Mouse (Mus musculus) left cerebral cortex, adult 11 months (tissue): ENCODE data around the gene Uqcr11.

Experiments used
- DNase-seq: peaks from one replicate; pipeline ENCODE4 v3.0.0; 2022; ENCODE audit warnings: low spot score

The Uqcr11 gene

DNA sequence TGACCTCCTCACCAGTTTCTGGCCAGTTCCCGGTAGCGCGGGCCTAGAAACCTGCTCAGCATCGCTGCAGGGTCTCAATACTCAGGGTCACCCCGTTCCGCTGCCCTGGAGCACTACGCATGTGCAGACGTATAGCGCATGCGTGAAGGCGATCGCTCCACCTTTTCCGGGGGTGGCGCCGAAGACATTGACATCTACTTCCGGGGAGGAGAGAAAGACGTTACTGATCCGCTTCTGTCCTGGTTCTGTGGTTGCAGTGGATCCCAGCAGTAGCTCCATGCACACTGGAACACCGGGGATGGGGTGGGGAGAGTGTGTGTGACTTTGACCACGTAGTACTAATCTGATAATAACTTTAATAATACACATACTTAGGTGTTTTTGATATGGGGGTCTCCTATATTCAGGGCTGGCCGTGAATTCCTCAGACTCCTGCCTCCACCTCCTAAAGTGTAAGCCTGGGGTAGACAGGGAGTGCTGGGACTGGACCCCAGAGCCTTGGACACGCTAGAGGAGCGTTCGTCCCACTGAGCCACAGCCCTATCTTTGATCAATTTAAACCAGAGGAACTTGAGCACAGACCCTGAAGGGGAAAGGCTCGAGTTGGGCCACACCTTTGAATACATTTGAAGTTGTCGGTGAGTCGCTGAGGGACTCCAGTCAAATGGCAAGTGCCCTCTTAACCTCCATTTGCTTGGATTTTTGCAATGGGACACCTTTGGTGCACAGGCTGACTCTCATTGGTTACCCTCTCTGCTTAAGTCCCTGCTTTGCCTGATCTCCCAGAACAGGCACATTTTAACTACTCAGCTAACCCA is at the start of gene Uqcr11:
Gene Uqcr11, minus strand, starts transcription at position 147 of the 818 bp plus-strand sequence.
- DNase-seq, result peak; percentile 89

DNA sequence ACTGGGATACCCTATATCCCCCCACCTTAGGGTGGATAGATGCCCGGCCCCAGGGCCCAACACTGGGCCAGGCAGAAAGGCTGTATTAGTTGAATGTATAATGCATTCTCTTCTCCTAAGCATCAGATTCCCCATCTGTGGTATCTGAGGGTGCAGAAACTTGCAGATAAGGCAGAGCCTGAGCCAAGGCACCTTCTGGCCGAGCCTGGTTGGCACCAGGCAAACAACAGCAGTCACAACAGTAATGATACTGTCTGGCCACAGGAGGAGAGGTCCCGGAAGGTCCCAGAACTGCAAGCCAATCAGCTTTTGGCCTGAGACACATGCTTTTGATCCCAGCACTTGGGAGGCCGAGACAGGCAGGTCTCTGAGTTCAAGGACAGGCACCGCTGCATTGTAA is 49.1 kb upstream of the Uqcr11 start:
- no peak for DNase-seq

DNA sequence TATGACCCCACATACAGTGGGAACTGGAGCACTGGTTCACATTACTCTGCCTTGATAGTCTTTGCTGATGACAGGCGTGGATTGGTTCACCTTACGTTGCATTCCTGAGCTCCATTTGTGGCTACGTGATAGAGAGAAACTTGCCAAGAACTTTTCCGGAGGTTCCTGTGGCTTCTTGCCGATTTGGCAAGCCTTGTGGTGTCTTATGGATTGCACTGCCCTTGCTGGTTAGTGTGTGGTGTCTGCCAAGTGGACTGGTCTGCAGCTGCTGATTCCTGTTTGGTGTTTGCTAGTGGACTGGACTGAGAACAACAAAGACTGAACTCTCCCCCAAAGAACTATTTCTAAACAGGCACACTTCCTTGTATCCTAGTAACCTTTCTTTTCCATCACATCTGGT is 48.2 kb upstream of the Uqcr11 start:
- DNase-seq, result no peak

DNA sequence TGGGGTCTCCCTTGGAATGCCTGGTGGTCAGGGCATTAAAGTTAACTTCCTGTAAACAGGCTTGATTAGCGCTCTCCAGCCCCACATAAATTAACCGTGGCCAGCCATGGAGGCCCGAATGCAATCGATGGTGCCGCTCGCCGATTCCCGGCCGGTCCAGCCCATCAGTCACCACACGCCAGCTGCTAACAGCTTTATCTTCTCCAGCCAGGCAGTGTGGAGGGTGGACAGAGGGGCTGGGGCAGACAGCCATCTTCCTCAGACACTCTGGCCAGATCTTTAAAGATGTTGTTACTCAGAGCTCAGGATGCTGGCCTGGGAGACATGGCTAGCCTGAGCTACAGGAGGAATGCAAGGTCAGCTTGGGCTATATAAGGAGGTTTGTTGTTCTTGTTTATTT is 47.0 kb upstream of the Uqcr11 start:
- no peak for DNase-seq

DNA sequence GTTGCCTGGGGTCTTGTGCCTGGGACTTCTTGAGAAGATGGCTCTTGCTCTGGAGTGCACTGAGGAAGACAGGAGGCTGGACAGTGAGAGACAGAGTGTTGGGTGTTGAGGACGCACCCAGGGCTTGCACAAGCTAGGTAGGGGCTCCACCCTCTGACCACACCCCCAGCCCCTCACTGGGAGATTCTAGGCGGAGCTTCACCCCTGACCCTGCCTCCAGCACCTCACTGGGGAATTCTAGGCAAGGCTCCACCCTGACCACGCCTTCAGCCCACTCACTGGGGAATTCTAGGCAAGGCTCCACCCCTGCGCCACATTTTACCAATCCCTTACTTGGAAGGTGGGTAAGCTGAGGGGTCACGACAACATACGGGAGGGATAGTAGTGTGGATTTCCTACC is 44.0 kb upstream of the Uqcr11 start:
- DNase-seq, result no peak

DNA sequence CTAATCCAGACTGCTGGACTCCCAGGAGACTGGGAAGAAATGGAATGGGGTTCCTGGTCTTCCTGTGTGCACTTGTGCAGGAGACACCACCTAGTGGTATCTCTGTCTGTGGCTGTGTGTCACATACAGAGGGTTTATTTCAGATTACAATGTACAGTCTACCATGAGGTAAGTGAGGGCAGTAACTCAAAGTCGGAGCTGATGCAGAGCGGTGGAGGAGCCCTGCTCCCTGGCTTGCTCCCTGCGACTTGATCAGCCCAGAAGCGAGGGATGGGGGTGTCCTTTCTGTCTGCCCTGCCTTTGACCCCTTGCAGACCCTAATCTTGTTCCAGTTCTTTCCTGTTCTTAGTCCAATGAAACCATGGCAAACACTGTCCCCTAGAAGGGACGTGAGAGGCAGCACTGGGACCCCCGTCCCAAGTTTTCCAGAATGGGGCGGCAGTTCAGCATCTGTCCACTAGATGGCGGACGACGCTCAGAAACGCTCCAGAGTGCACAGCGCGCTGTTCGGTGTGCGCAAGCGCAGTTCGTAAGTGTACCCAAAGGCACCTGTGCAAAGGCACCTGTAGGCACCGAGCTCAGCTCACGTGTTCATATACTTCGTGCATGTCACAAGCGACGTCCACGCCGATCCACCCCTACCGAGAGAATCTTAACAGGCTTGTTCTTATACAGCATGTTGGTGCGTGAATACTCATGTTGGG is 39.4 kb upstream of the Uqcr11 start:
- DNase-seq, result peak; percentile 62

DNA sequence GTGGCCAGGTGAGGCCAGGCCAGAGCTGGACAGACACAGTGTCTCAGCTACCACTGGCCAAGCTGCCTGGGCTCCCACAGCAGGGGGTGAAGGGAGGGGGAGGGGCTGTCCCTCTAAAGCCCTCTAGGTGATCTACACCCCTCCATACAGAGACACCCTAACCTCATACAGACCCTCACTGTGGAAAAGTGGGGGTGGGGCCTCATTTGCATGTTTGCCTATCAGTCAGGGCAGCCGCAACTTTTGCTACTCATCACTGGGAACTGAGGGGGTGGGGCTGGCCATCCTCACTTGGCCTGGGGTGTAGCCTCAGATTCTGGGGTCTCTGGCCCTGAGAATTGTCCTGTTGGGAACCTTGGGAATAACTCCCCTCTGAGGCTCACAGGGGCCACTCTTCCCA is 38.4 kb upstream of the Uqcr11 start:
- no peak for DNase-seq

DNA sequence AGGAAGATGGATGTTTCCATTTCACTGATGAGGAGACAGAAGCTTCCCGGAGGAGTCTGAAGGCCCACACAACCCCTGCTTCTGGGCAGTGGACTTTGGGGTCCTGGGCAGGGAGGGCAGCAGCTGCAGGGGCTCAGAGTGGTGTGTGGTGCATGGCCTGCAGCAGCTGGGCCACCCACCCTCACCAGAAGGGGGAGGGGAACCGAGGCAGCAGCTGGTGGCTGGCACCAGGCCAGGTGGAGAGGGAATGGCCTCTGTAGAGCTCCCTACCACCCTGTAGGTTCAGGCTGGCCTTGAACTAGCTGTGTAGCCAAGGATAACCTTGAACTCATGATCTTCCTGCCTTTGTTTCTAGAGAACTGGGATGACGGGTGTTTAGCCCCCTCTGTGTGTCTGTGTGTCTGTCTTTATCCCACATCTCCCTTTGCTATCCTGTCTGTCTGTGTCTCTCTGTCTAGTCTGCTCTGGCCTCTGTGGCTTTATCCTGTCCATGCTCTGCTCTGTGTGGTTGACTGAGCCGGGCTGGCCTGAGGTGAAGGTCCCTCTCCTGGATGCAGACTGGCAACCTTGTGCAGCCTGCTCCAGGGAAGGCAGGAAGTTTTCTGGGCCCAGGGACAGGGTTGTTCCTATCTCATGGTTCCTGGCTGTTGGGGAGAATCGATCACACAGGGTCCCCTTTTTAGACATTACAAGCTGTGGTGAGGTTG is 37.9 kb upstream of the Uqcr11 start:
- no peak for DNase-seq

DNA sequence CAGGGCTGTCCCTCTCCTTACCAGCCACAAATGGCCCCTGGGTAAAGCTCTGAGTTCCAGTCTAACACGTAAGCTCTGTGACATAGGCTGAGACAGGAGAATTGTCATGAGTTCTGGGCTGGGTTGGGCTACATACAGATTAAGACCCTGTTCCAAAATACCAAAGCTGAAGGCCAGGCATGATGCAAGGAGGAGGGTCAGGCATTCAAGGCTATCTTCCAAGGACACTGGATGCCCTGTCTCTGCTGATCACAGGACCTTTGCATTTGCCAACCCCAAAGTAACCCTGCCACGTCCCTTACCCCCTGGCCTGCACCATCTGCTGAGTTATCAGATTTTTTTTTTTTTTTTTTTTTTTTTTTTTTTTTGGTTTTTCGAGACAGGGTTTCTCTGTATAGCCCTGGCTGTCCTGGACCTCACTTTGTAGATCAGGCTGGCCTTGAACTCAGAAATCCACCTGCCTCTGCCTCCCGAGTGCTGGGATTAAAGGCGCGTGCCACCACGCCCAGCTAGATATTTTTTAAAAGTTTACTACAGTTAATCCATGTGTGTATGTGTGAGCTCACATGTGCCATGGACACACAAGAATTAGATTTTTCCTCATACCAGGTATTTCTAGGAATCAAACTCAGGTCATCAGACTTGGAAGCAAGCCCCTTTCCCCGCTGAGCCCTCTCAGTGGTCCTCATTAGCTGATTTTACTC is 37.1 kb upstream of the Uqcr11 start:
- no peak for DNase-seq

DNA sequence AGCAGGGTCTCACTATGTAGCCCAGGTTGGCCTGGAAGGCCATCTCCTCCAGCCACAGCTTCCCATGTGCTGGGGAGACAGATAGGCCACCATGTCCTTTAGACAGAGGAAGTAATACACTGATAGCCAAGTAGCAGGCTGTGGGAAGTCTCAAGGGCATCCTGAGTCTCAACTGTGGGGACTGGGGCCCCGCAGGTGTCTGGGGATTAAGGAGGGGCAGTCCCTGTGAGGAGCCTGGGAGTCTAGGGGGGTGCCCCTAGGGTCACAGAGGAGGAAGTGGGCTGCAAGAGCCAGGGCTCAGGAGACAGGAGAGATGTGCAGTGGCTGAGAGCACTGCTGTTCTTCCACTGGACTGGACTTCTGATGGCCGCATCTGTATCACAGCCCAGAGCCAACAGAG is 36.4 kb upstream of the Uqcr11 start:
- DNase-seq, result no peak

DNA sequence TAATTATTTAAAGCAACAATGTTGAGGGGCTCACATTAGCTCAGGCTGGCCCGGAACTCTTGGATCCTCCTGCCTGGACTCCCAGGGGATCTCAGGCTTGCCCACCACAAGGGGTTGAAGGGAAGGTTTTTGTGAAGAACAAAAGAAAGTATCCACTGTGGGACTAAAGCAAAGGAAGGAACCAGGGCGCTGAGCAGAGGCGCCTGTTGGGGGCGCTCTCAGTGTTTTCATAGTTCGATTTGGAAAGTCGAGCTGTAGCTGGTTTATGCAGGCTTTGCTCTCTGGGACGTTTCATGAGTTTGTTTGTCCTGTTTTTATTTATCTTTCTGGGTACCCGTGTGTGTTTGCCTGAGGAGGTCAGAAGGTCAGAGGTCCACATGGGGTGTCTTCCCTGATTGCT is 35.0 kb upstream of the Uqcr11 start:
- no peak for DNase-seq

DNA sequence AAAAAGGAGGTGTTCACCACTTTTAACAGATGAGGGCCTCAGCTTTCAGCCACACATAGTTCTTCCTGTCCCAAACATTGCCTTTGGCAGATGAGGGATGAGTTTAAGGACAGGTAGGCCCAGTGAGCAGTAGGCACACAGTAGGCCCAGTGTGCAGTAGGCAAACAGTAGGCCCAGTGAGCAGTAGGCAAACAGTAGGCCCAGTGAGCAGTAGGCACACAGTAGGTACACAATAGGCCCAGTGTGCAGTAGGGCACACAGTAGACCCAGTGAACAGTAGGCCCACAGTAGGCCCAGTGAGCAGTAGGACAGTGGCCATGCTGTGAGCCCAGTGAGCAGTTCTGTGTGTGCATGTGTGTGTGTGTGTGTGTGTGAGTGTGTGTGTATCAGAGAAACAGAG is 33.4 kb upstream of the Uqcr11 start:
- no peak for DNase-seq

DNA sequence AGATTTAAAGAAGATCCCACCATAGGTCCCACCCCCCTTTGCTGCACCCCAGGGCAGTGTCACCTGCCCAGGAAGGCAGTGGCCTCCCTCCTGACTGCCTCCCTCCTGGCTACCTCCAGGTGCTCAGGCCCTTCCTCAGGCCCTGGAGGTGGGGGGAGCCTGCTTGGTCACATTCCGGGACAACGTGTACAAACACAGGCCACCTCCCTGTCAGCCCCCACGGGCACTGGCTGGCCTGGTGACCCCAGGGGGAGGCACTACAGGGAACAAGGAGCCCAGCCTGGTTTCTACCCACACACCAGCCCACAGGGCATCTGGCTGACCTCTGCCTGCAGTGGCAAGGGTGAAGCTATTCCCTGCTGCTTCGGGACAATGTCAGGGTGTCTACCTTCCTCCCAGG is 31.3 kb upstream of the Uqcr11 start:
- DNase-seq, result no peak

DNA sequence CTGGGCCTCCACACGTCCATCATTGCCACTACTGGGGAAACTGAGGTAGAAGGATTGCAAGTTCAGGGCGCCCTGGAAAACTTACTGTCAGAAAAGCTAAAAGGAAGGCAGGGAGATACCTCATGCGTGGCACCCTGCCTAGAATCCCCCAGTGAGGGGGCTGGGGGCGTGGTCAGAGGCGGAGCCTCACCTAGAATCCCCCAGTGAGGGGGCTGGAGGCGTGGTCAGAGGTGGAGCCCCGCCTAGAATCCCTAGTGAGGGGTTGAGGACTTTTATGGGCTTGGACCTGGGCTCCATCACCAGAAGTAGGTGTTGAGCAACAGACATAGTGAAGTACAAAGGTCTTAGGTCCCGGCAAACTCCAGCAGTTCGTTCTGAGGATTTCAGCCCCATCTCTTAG is 29.6 kb upstream of the Uqcr11 start:
- DNase-seq, result no peak

DNA sequence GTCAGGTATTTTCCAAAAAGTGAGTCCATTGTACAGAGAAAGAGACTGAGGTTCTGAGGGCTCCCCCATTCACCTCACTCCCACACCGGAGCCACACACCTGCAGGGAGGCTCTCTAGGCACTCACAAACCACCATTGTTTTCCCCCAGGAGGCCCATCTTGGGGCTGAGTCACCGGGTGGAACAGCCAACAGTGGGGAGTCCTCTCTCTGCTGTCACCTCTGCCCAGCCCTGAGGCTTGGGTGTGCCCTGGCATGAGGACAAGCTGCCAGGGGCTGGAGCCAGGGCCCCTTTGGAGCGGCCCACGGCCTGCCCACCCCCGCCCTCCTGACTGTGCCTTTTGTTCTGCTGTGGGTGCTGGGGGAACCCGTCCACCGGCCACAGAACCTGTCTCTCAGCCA is 29.1 kb upstream of the Uqcr11 start:
- DNase-seq, result no peak

DNA sequence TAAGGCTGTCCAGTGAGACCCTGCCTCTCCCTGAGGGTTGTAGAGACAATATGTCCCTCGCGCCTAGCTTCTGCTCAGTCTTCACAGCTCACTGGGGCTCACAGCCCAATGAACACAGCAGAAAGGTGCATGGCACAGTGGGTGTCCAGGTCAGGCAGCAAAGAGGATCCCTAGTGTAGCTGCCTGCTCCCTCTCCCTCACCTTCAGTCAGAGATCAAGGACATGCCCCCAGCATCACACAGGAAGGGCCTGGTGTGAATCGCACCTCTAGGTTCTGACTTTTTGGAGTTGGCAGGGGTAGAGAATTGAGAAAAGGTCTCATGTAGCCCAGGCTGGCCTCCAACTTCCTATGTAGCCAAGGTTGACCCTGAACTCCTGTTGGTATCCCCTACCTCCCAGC is 28.2 kb upstream of the Uqcr11 start:
- DNase-seq, result no peak

DNA sequence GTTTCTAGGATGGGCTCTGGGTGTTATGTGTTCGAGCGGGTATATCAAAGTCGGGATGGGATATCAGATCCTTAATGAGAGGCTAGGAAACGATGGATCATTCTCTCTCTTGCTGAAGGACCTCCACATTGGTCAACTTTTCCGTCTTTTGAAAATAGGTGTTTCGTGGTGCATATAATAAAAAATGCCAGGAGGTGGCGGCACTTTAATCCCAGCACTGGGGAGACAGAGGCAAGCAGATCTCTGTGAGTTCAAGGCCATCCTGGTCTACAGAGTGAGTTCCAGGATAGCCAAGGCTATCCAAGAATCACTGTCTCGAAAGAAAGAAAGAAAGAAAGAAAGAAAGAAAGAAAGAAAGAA is 27.6 kb upstream of the Uqcr11 start:
- DNase-seq, result no peak

DNA sequence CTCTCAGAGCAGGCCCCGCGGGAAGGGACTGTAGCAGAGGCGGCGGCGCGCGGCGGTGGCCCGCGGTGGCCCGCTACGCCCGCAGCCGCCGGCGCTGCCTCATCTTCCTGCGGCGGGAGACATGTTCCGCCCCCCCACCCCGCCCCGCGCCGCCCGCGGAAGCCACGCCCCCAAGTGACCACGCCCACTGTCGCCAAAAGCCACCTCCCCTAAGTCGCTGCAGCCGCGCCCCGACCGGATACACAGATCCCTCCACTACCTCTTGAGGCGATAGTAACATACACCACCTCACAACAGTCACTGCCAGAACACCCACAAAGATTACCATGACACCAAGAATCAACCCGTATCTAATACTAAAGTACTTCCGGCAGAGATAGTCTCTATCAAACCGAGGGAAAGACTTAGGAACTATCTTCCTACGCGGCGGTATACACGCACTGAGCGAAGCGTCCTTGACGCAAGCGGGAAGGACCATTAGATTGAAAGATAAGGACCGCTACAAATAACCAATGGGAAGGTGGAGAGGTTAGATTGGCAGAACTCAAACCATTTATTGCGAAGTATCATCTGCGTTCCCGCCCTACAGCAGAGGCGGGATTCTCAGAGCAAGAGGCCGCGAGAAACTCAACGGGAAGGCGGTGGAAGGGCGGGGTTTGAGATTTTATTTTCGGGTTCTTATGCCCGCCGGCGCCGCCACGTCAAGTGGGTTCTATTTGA is 27.0 kb upstream of the Uqcr11 start, which contains the start of gene Tcf3:
Gene Tcf3, minus strand, starts transcription at position 135 of the 720 bp plus-strand sequence.
- peak; percentile 97 for DNase-seq

DNA sequence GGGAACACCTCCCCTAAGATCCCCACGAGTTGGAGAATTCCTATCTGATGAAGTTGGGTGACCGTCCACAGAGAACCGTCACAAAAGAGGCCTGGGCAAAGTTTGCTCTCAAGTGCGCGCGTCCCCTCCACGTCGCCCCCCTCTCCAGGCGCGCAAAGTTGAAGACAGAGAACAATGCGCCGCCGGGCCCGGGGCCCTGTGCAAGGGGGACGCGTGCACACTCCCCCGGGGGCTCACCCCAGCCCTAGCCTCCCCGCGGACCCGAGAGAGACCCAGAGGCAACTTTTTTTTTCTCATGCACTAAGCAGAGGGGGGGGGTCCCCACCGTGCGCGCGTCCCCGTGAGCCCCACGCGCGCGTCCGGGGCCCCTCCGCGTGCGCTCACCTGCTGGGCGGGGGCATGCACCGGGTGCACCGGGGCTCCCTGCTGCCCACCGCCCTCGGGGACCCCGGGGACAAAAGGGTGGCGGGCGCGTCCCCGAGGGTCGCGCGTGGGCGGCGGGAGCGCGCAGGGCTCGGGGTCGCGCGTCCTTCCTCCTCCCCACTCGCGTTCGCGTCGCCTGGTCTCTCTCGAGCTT is 26.4 kb upstream of the Uqcr11 start:
- DNase-seq, result no peak

DNA sequence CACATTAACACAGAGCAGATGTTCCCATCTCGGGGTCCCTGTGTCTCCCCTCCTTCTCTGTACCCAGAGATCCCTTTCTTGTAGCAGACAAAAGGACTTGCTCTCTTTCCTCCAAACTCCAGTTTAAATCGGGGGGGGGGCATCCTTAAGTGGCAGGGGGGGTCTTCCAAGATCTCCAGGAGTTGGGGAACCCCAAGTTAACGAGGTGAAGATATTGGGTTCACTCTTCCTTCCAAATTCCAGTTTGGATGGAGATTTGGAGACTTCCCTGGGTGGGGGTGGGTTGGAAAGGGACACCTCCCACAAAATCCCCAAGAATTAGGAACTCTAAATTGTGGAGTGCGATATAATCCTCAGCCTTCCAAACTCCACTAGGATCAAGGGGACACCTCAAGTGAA is 25.8 kb upstream of the Uqcr11 start:
- DNase-seq, result no peak
